Mouse (Mus musculus): ENCODE measurements at regions not wholly inside any gene's neighbourhood (a gene's known extent, or its start where the extent isn't known, plus 50 kb on each side); places are given as distances from the start of the nearest gene placed in this dataset.

GRCm38 (mm10) chr11:50547776-50548175, 54.1 kb upstream of the Adamts2 start:
- DNase-seq (ENCODE audit: low spot score), result no peak

GRCm38 (mm10) chr11:50546456-50547144, 55.3 kb upstream of the Adamts2 start:
- DNase-seq (ENCODE audit: low spot score), result no peak

GRCm38 (mm10) chr11:50545421-50545820, 56.5 kb upstream of the Adamts2 start:
- DNase-seq (ENCODE audit: low spot score), result no peak

- DNase-seq (ENCODE audit: low spot score), result peak; percentile 15
Observed at GRCm38 (mm10) chr11:50540136-50540535, 61.7 kb upstream of the Adamts2 start.

GRCm38 (mm10) chr11:50534266-50534665, 67.6 kb upstream of the Adamts2 start:
- no peak for DNase-seq (ENCODE audit: low spot score)

GRCm38 (mm10) chr11:50527923-50528322, 74.0 kb upstream of the Adamts2 start:
- no peak for DNase-seq (ENCODE audit: low spot score)

- no peak for DNase-seq (ENCODE audit: low spot score)
Observed at GRCm38 (mm10) chr11:50520162-50520561, 81.7 kb upstream of the Adamts2 start.

- no peak for DNase-seq (ENCODE audit: low spot score)
Observed at GRCm38 (mm10) chr11:50507882-50508281, 77.0 kb upstream of the Rufy1 start.

- DNase-seq (ENCODE audit: low spot score), result no peak
Observed at GRCm38 (mm10) chr11:50507498-50507824, 76.5 kb upstream of the Rufy1 start.

GRCm38 (mm10) chr11:50506820-50507497, 76.0 kb upstream of the Rufy1 start:
- DNase-seq (ENCODE audit: low spot score), result no peak

- no peak for DNase-seq (ENCODE audit: low spot score)
Observed at GRCm38 (mm10) chr11:50501352-50501751, 70.4 kb upstream of the Rufy1 start.

GRCm38 (mm10) chr11:50493123-50493476, 62.2 kb upstream of the Rufy1 start:
- no peak for DNase-seq (ENCODE audit: low spot score)

GRCm38 (mm10) chr11:50492399-50493122, 61.6 kb upstream of the Rufy1 start:
- DNase-seq (ENCODE audit: low spot score), result no peak

GRCm38 (mm10) chr11:50483821-50484220, 52.9 kb upstream of the Rufy1 start:
- DNase-seq (ENCODE audit: low spot score), result no peak

- no peak for DNase-seq (ENCODE audit: low spot score)
Observed at GRCm38 (mm10) chr11:50483116-50483515, 52.2 kb upstream of the Rufy1 start.

- DNase-seq (ENCODE audit: low spot score), result no peak
Observed at GRCm38 (mm10) chr11:50482607-50483006, 51.7 kb upstream of the Rufy1 start.

All from ovary, postnatal 14 days (tissue).